23 mouse cellular contexts compared by ENCODE assay signal in the genomic region with DNA sequence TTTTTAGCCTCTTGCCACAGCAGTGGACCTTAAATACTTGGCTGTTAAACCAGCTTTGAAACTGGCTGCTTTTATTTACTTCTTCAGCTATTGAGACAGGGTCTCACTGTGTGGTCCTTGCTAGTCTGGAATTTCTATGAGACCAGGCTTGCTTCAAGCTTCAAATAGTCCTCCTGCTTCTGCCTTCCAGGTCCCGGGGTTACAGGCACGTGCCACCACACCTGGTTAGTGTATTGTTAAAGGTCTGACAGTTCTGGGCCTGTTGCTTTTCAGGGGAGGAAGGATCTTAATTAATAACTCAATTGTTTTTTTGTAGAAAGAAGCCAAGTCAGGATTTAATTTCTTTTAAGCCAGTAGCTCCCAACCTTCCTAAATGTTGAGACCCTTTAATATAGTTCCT.
A peak's percentile ranks its signal among the peaks of the same experiment; 100 is the strongest.
DNase-seq lines count a peak whose midpoint lies in the region; ATAC-seq lines count a peak whose summit lies in the region.
"Had no signal": no experiment of that assay in that cellular context is flagged by ENCODE, and none has a peak within 500 bp of the region (broad histone marks: within the 10 kb centered on the region; RNA-seq: fewer than 3 reads in every experiment).

No protein-coding gene starts in this region.

- no peaks in the 10 kb centered on the region for H3K36me3 ChIP-seq in limb, embryonic 11.5 days (ENCODE audit: control insufficient read depth, insufficient read depth, low read length)
- H3K36me3 ChIP-seq in limb, embryonic 10.5 days, result no peaks in the 10 kb centered on the region
- H3K36me3 ChIP-seq in lung, embryonic 16.5 days (ENCODE audit: control insufficient read depth, insufficient read depth, low read length), result no peaks in the 10 kb centered on the region
- no peaks in the 10 kb centered on the region for H3K36me3 ChIP-seq in midbrain, embryonic 10.5 days
- H3K36me3 ChIP-seq: embryonic facial prominence, embryonic 10.5 days; embryonic facial prominence, embryonic 12.5 days; forebrain, embryonic 15.5 days had no signal

- 0 out of 2 replicates have a peak, but pooled peaks cover 8% of the 10 kb centered on the region for H3K4me1 ChIP-seq in limb, embryonic 11.5 days (ENCODE audit: control insufficient read depth, insufficient read depth, low read length)
- H3K4me1 ChIP-seq in limb, embryonic 10.5 days, result peaks cover 20% of the 10 kb centered on the region
- H3K4me1 ChIP-seq in lung, embryonic 16.5 days (replicated peaks; ENCODE audit: control insufficient read depth, insufficient read depth, low read length), result peaks cover 17% of the 10 kb centered on the region
- H3K4me1 ChIP-seq in midbrain, embryonic 10.5 days, result no peaks in the 10 kb centered on the region
- H3K4me1 ChIP-seq: embryonic facial prominence, embryonic 12.5 days; forebrain, embryonic 13.5 days; forebrain, embryonic 15.5 days had no signal

- no peaks in the 10 kb centered on the region for H3K9me3 ChIP-seq in limb, embryonic 11.5 days (ENCODE audit: control insufficient read depth, low read length)
- no peaks in the 10 kb centered on the region for H3K9me3 ChIP-seq in limb, embryonic 10.5 days (replicated peaks)
- H3K9me3 ChIP-seq in lung, embryonic 16.5 days (ENCODE audit: control insufficient read depth, low read length), result no peaks in the 10 kb centered on the region
- no peaks in the 10 kb centered on the region for H3K9me3 ChIP-seq in midbrain, embryonic 10.5 days (replicated peaks)
- H3K9me3 ChIP-seq: embryonic facial prominence, embryonic 10.5 days; embryonic facial prominence, embryonic 12.5 days; forebrain, embryonic 13.5 days; forebrain, embryonic 15.5 days; G1E had no signal

- no peak overlapping the region for H3K4me2 ChIP-seq in limb, embryonic 11.5 days (ENCODE audit: low read depth, severe bottlenecking)
- H3K4me2 ChIP-seq in lung, embryonic 16.5 days (ENCODE audit: low read depth, low read length), result no peak overlapping the region
- H3K4me2 ChIP-seq: embryonic facial prominence, embryonic 12.5 days; forebrain, embryonic 13.5 days; forebrain, embryonic 15.5 days had no signal

- WGBS in limb, embryonic 11.5 days, result 13% methylated on average over 2 of the region's 2 CpGs
- WGBS in limb, embryonic 10.5 days, result 35% methylated on average over 2 of the region's 2 CpGs
- 43% methylated on average over 2 of the region's 2 CpGs for WGBS in lung, embryonic 16.5 days
- WGBS in midbrain, embryonic 10.5 days, result 81% methylated on average over 2 of the region's 2 CpGs

- H3K27ac ChIP-seq in limb, embryonic 11.5 days (replicated peaks; ENCODE audit: low read depth, low read length), result no peak overlapping the region
- no peak overlapping the region for H3K27ac ChIP-seq in limb, embryonic 10.5 days
- H3K27ac ChIP-seq in lung, embryonic 16.5 days (ENCODE audit: low read length), result no peak overlapping the region
- H3K27ac ChIP-seq in midbrain, embryonic 10.5 days (replicated peaks), result no peak overlapping the region
- H3K27ac ChIP-seq: embryonic facial prominence, embryonic 10.5 days; embryonic facial prominence, embryonic 12.5 days; forebrain, embryonic 13.5 days; forebrain, embryonic 15.5 days had no signal

- H3K4me3 ChIP-seq in limb, embryonic 11.5 days (ENCODE audit: low read depth, low read length), result no peak overlapping the region
- no peak overlapping the region for H3K4me3 ChIP-seq in limb, embryonic 10.5 days
- H3K4me3 ChIP-seq in lung, embryonic 16.5 days (ENCODE audit: low read length), result no peak overlapping the region
- H3K4me3 ChIP-seq in midbrain, embryonic 10.5 days, result no peak overlapping the region
- H3K4me3 ChIP-seq: embryonic facial prominence, embryonic 10.5 days; embryonic facial prominence, embryonic 12.5 days; forebrain, embryonic 13.5 days; forebrain, embryonic 15.5 days had no signal

- no peaks in the 10 kb centered on the region for H3K27me3 ChIP-seq in limb, embryonic 11.5 days (ENCODE audit: control insufficient read depth, insufficient read depth, low read length)
- no peaks in the 10 kb centered on the region for H3K27me3 ChIP-seq in limb, embryonic 10.5 days (ENCODE audit: low read depth, poor library complexity, severe bottlenecking)
- H3K27me3 ChIP-seq in lung, embryonic 16.5 days (ENCODE audit: control insufficient read depth, insufficient read depth, low read depth, low read length), result no peaks in the 10 kb centered on the region
- H3K27me3 ChIP-seq in midbrain, embryonic 10.5 days (ENCODE audit: low read depth, poor library complexity, severe bottlenecking), result no peaks in the 10 kb centered on the region
- H3K27me3 ChIP-seq: CH12.LX; embryonic facial prominence, embryonic 12.5 days; forebrain, embryonic 13.5 days; forebrain, embryonic 15.5 days had no signal

- peak; percentile 52 for DNase-seq in limb, embryonic 11.5 days (ENCODE audit: low spot score)
- DNase-seq in limb, embryonic 10.5 days (ENCODE audit: low spot score), result no peak
- DNase-seq in lung, postnatal 10 days, result no peak
- peak; percentile 19 for DNase-seq in MN1 (ENCODE audit: low spot score)
- peak; percentile 58 for DNase-seq in forelimb bud, embryonic 11.5 days (ENCODE audit: low read depth, low spot score)
- no peak for DNase-seq in midbrain, embryonic 10.5 days (ENCODE audit: low spot score)
- DNase-seq: adrenal gland, adult 2 months; adrenal gland, postnatal 10 days; adrenal gland, postnatal 25 days; B cell, adult 2 months; cerebellum, adult 11-12 months; cerebellum, adult 2 months; cerebellum, adult 9-10 months; cerebellum, postnatal 10 days; cerebellum, postnatal 25 days had no signal

- H3K9ac ChIP-seq in limb, embryonic 11.5 days (ENCODE audit: low read length), result no peak overlapping the region
- H3K9ac ChIP-seq in lung, embryonic 16.5 days (ENCODE audit: low read length), result no peak overlapping the region
- H3K9ac ChIP-seq: embryonic facial prominence, embryonic 12.5 days; forebrain, embryonic 13.5 days; forebrain, embryonic 15.5 days had no signal

- ATAC-seq in limb, embryonic 11.5 days (ENCODE audit: insufficient number of reproducible peaks, low FRiP score, low TSS enrichment, low read depth), result no peak
- 0 out of 2 replicates have a peak, but pooled peaks have one; percentile 43 for ATAC-seq in lung, embryonic 16.5 days (ENCODE audit: low read depth)
- ATAC-seq: CD4-positive, CD25-positive, alpha-beta regulatory T cell, adult 4 months; forebrain, embryonic 13.5 days; forebrain, embryonic 15.5 days had no signal

Comparison
In these comparisons a context has a peak if more than half of its experiments do, and no peak if none do; other contexts are left out.
1. DNase-seq: peak in limb, embryonic 11.5 days (single experiment), MN1 (single experiment) and forelimb bud, embryonic 11.5 days (single experiment); none in limb, embryonic 10.5 days (single experiment), lung, postnatal 10 days (single experiment) and midbrain, embryonic 10.5 days (single experiment).